ENCODE assay signal across 28 mouse cellular contexts in the genomic region with DNA sequence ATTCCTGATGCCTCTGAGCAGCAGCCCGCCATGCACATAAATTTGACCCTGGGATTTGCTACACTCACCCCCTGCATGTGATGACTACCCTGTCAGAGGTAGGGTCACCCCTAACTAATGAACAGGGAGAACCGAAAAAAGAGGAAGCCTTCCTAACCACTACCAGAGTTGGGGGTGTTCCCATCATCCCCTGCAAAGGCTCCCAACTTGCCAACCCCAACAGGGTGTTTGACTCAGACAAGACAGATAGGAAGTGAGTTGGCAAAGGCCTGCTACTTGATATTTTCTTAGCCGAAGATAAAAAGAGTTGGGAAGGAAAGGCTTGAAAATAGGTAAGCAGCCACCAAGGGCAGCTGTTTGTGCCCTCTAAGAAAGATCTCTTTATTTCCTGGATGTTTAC. TPM values are rescaled to one million over a fixed set of nuclear protein-coding genes. Genes with fewer than 3 reads are reported as not detected.
DNase-seq lines count a peak whose midpoint lies in the region; ATAC-seq and TF ChIP-seq lines count a peak whose summit lies in the region.
"Had no signal": no experiment of that assay in that cellular context is flagged by ENCODE, and none has a peak within 500 bp of the region (broad histone marks: within the 10 kb centered on the region; RNA-seq: fewer than 3 reads in every experiment).

No protein-coding gene starts in this region.

- no peak overlapping the region for H3K4me3 ChIP-seq in layer of hippocampus, adult 2 months
- H3K4me3 ChIP-seq: embryonic facial prominence, embryonic 12.5 days; embryonic facial prominence, embryonic 15.5 days; gastrocnemius, adult 2 months; heart, embryonic 12.5 days; heart, embryonic 15.5 days had no signal

- no peak overlapping the region for H3K27ac ChIP-seq in layer of hippocampus, adult 2 months
- H3K27ac ChIP-seq: embryonic facial prominence, embryonic 12.5 days; embryonic facial prominence, embryonic 15.5 days; gastrocnemius, adult 2 months; heart, embryonic 15.5 days; hindbrain, embryonic 14.5 days; hindbrain, postnatal 0 days had no signal

- peak; percentile 87 for DNase-seq in 416B (ENCODE audit: low read depth)
- peak; percentile 96 for DNase-seq in MEL-GATA-1-ER (ENCODE audit: extremely low read depth, low read depth)
- no peak for DNase-seq in c-Kit-positive CD71-positive TER-119-positive erythroid progenitor cells, embryonic 14.5 days (ENCODE audit: low spot score)
- DNase-seq in layer of hippocampus, adult 2 months (ENCODE audit: low spot score in 2 of 2), result no peak
- DNase-seq: adrenal gland, adult 2 months; adrenal gland, postnatal 14 days; cerebellum, adult 18-20 months; cerebellum, adult 9-10 months; cerebellum, postnatal 14 days; forebrain, postnatal 0 days; gastrocnemius, adult 2 months; gastrocnemius, postnatal 14 days; heart, adult 18-20 months; heart, postnatal 10 days; heart, postnatal 36 days had no signal

- peak; percentile 85 to 88 for ATAC-seq in hematopoietic stem cell, adult 5-6 weeks (replicated peaks in 1 of 2; ENCODE audit: insufficient read depth in 1 of 2, low FRiP score in 2 of 2, low TSS enrichment in 1 of 2, low read depth in 1 of 2, poor library complexity in 2 of 2, severe bottlenecking in 2 of 2)
- no peak for ATAC-seq in activated CD4-positive, CD25-positive, alpha-beta regulatory T cell, adult 4 months
- ATAC-seq: CD4-positive, CD25-positive, alpha-beta regulatory T cell, adult 4 months; forebrain, embryonic 14.5 days; forebrain, postnatal 0 days; hindbrain, postnatal 0 days; inflammation-experienced regulatory T-cells, adult 6 months; intestine, embryonic 16.5 days; Patski had no signal

- no peak for TF ChIP-seq CTCF in layer of hippocampus, adult 2 months (conservative IDR thresholded peaks at IDR 0.05)

RNA-seq across cellular contexts. Expression of a gene that starts 18.1 kb away (rescaled TPM):
- total RNA-seq in hematopoietic stem cell, adult 5-6 weeks (2017), result 0.75 and 0.84 TPM in 2 replicates
- polyA plus RNA-seq in activated CD4-positive, CD25-positive, alpha-beta regulatory T cell, adult 4 months (2017; shearing (Covaris generic)), result not detected
- 100 to 1,000 TPM; 126 to 131 TPM for total RNA-seq in layer of hippocampus, adult 2 months (2021)

Comparison
In these comparisons a context has a peak if more than half of its experiments do, and no peak if none do; other contexts are left out.
1. DNase-seq: peak in 416B (single experiment) and MEL-GATA-1-ER (single experiment); none in c-Kit-positive CD71-positive TER-119-positive erythroid progenitor cells, embryonic 14.5 days (single experiment) and layer of hippocampus, adult 2 months (0 of 2).
2. RNA of a gene that starts 18.1 kb away (total RNA-seq): 126 to 131 TPM in layer of hippocampus, adult 2 months; 0.75 to 0.84 TPM in hematopoietic stem cell, adult 5-6 weeks; every median in the first group is over 10 times any median in the second.